Mouse (Mus musculus): Measurements from ENCODE around the gene Rcbtb2.

DNA sequence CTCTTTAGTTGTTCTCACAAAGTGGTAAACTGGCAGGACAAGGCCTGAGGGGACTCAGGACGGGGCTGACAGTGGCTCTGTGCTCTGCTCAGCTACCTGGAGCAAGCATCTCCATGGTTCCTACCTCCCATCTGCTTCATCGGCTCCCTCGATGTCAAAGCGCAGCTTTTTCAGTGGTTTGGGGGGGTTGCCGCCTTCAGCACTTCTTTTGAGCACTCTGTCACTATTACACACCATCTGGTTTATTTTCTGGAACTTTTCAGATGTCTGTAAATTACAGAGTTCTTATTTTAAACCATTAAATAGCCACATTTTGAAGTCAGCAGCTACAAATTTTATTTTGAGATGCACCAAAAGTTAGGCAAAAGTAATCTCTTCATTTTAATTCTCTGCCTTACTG lies 76.2 kb downstream of the Rcbtb2 start:
- TF ChIP-seq CTCF (IDR thresholded peaks at IDR 0.05; ENCODE audit: borderline replicate concordance, insufficient read depth, low read length) (no peak), POLR2A (IDR thresholded peaks at IDR 0.05; ENCODE audit: low read depth, low read length) (no peak)

Data from embryonic fibroblast, embryonic 13.5 days (primary cell).